Mouse (Mus musculus): ENCODE measurements around the gene Limk1.
"Not testable (repeated sequence)": the region's sequence is repeated elsewhere in the genome, so short reads cannot be mapped to it uniquely, and the experiment has no call there.

Gene Limk1

DNA sequence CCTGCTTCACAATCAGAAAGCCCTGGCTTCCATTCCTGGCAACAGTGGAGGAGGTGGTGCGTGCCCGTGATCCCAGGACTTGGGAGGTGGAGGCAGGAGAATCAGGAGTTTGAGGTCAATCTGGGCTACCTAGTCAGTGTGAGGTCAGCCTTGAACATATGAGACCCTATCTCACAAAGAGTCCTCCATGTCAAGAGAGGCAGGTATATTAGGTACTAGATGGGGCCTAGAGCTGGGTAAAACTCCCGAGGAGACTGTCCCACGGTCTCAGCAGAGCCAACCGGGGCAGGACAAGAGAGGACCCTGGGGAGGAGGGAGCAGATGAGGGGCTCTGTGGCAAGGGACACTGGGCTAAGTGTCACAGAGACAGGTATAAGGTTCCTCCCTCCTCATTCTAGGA lies 10.9 kb downstream of the Limk1 start:
- DNase-seq (ENCODE audit: low spot score): no peak

DNA sequence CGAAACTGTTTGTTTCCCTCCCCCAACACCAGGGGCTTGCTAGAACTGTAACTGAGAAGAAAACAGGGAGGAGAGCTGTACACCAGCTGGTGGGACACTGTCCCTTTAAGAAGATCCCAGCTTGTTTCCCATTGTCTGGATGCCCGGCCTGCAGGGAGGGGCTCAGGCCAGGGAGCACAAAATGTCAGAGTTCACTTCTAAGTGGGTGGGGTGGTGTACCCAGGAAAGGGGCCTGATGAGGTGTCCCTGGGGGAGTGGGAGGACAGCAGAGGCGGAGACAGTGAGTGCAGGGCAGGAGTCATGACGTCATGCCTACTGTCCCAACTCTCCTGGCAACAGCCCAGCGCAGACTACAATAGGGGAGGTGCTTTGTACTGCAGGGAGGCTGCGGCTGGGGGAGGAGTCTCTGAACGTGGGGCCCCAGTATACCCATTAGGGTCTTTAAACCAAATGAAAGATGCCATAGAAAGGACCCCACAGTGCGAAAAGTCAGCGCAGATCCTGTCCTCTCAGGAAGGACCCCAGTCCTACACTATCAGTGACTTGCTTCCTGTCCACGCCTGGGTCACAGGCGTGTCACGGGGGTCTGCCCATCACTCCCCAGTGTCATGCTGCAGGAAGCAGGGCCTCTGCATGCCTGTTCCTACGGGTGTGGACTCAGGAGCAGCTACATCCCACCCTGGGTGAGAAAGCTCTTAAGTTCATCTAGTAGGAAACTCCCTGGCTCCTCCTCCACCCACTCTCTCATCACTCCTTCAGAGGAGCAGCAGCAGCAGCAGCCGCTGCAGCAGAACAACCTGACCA lies 12.2 kb downstream of the Limk1 start:
- peak; percentile 88 for DNase-seq (ENCODE audit: low spot score)

DNA sequence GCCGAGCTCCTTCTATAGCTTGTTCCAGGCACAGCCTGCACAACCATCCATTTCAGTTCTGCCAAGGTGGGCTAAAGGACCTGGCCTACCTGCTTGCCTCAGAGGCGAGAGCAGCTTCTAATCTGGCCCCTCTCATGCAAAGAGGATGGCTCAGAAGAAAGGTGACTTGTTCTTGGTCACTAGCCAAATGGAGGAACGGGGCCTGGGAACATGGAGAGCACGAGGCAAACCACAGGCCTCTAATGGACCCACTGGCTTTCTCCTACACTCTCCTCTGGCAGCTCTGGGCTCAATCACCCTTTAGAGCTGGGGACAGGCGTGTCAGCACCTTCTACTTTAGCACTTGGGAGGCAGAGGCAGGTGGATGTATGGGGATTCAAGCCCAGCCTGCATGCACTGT lies 13.4 kb downstream of the Limk1 start:
- DNase-seq (ENCODE audit: low spot score): no peak

DNA sequence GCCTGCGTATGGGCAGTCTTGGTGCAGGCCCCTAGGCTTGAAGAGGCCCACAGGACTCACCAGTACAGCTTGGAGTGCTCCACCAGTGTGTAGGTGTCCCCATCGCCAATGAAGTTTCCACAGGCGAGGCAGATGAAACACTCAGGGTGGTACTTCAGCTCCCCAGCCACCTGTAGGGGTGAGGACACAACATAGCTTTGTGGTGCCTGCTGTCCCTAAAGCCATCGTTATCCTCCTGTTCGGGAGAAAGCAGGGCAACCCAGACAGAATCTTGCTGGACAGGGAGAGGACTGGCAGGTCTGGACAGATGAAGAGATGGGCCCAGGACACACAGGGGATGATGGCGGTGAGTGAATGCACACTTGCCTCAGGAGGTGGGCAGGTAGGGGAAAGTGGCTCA lies 15.8 kb downstream of the Limk1 start:
- no peak for DNase-seq (ENCODE audit: low spot score)

DNA sequence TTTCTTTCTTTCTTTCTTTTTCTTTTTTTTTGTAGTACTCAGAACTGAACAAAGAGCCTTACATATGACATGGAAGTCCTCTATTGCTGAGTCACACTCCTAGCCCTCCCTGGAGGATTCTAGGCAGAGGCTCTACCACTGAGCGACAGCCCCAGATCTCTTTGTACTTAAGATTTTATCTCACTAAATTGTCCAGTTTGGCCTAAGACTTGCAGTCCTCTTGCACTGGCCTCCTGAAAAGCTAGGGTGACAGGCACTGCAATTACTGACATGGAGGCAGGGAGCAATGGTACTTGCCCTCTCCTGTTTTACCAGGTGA lies 16.2 kb downstream of the Limk1 start:
- no peak for DNase-seq (ENCODE audit: low spot score)

DNA sequence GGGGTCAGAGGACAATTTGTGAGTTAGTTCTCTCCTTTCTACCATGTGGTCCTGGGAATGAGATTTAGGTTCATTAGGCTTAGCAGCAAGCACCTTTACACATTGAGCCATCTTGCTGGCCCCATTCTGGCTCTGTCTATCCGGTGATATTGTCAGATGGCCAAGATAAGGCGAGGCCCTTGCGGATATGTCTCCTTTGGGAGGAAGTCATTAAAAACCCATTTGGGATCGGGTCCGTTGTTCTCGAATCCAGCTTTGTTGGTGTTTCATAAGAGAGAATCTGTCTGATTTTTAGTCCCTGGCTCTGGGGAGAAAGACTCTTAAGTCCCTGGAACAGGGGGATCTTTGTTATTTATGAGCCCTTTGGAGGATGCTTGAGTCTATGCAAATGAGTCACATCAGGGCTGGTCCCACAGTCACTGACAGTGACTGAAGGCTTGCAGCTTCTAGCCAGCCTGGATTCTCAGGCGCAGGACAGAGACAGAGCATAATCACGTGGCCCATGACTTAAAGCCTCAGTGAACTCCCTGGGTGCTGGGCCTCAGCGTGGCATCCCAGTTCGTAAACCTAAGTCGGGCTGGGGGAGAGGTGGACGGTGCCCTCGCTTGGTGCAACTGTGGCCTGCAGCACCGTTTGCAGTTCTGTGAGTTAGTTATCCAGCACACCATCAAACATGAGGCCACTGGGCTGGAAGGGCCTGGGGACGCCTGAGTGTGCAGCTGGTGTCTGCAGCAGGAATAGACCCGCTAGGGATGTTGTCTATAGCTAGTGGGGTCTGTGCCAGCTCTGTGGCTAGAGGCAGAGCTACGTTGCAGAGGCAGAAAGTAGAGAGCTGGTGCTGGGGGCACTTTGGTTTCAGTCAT lies 16.8 kb downstream of the Limk1 start:
- DNase-seq (ENCODE audit: low spot score): no peak

DNA sequence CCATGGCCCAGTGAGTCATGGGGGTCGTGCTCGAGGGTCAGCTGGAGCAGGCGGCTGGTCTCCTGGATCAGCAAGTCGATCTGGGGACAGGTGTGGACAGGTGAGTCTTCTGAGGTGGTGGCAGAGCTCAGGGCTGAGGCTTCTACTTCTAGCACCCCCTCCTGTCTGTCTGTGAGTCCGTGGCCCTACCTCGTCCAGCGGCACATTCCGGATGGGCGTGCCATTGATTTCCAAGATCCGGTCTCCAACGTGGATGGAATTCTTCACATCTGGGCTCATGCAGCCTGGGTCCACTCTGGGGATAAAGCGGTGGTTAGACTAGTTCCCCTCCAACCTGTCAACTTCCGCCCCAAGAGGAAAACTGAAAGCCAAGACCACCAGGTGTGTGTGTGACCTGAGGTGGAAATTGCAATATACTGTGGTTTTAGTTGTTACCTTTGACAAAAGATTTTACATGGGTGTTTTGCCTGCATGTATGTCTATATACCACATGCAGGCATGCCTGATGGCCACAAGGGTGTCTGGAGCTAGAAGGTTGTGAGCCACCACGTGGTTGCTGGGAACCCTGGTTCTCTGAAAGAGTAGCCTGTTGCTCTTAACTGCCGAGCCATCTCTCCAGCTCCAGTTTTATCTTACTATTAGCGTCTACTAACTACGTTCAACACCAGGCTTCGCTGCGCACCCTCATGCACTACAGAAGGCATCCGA lies 19.2 kb downstream of the Limk1 start:
- DNase-seq (ENCODE audit: low spot score): no peak

DNA sequence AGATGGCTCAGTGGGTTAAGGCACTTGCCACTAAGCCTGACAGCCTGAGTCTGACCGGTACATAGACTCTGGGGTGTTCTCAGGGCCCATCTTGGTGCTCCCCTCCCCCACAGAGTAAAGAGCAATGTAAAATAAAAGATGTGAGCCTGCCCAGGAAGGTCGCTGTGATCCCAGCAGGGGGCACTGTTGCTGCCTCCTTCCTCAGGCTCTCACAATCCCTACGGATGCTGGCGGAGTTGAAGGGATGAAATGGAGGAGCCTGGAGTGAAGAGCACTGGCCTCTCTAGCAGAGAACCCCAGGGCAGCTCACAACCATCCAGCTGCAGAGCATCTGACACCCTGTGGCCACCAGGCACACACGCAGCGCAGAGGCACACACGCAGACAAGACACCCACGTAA lies 19.9 kb downstream of the Limk1 start:
- DNase-seq (ENCODE audit: low spot score): peak; percentile 71

DNA sequence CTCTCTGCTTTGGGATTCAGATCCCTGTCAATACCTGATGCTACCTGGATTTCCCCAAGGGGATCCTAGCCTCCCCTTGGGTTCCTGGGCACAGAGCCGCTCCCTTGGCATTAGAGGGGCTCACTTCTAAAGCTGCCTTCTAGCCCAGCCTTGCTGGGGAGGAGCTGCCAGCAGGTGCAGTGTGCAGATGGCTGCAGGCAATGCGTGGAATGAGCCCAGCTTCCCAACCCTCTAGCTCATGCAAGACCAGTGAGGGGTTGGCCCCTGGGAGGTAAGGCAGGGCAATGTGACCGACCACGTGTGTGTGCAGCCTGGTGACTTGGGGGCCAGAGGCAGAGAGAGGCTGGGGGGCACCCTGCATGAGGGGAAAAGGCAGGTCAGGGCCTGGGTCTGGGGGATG lies 31.7 kb downstream of the Limk1 start:
- no peak for DNase-seq (ENCODE audit: low spot score)

DNA sequence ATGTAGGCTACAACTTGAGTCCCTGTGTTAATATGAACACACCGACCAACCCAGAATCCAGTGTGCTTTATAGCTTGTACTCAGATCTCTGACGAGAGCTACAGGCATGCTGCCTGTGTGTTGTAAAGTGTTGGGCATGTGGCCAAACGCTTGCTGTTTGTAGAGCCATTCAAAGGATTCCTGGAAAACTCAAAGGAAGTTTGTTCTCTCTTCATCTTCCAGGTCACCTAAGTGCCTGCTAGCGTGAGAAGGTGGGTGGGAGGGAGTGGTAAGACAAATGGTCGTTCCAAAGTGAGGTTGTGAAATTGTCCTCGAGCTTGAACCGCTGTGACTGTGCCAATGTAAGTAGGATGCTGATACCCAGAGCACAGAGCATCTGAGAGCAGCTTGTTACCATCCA lies 36.4 kb downstream of the Limk1 start:
- no peak for DNase-seq (ENCODE audit: low spot score)

DNA sequence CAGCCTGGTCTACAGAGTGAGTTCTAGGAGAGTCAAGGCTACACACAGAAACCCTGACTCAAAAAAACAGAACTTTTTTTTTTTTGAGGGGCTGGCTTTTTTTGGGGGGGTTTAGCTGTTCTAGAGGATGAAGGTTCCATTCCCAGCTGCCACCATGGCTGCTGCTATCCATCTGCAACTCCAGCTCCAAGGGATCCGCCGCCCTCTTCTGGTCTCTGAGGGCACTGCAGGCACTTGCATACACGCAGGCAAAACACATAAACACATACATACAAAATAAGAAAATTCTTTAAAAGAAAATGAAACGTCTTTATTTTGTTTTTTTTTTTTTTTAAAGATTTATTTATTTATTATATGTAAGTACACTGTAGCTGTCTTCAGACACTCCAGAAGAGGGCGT lies 37.5 kb downstream of the Limk1 start:
- DNase-seq (ENCODE audit: low spot score): peak; percentile 47

DNA sequence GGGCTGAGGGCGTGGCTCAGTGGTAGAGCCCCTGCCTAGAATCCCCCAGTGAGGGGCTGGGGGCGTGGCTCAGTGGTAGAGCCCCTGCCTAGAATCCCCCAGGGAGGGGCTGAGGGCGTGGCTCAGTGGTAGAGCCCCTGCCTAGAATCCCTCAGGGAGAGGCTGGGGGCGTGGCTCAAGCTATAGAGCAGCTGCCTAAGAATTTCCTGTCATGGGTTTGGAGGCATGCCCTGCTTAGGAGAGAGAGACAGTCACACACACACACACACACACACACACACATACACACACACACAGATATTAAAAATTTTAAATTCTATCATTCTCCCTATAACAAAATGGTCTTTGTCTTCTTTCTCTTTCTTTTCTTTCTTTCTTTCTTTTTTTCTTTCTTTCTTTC lies 39.4 kb downstream of the Limk1 start:
- DNase-seq (ENCODE audit: low spot score): not testable (repeated sequence)

DNA sequence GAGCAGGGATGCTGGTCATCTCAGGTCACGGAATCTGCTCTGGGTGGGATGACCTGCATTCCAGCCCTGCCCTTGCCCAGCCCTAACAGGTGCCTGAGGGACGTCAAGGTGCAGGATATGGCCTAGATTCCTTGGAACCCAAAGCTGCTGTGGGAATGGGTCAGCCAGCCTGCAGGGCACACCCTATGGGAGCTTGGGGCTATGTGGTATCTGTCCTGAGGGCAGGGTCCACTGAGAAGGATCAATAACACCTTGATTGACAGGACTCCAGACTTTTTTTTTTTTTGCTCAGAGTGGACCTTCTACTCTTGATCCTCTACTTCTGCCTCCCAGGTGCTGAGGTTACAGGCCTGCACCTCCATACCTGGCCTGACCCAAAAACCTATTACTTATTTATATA lies 41.0 kb downstream of the Limk1 start:
- no peak for DNase-seq (ENCODE audit: low spot score)

DNA sequence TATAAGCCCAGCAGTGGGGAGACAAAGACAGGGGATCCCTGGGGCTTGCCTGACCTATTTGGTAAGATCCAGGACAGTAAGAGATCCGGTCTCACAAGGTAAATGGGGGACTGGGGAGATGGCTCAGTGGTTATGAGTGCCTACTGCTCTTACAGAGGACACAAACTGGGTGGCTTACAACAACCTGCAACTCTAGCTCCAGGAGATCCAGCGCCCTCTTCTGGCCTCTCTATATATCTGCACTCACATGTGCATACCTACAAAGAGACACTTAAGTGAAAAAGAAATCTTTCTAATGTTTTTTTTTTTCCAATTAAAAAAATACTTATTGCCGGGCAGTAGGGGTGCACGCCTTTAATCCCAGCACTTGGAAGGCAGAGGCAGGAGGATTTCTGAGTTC lies 41.9 kb downstream of the Limk1 start:
- DNase-seq (ENCODE audit: low spot score): no peak

DNA sequence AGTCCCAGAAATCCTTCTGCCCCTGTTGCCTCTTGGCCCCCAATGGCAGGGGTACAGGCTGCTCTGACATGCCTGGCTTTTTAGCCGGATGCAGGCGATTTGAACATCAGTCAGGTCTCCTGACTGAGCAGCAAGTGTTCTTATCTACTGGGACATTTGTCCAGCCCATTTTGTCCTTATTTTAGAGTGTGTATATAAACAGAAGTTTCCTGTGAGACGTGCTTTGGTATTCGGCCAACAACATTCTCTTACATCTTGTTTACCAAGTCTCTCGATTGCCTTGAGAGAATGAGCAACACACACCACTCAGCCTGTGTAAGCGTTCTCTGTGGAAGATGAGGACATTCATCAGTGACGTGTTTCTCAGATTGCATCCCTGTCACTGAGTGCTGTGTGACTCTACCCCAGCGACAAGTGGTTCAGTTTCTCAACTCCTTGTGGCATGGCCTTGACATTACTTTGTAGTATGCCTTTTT lies 43.7 kb downstream of the Limk1 start:
- DNase-seq (ENCODE audit: low spot score): no peak

DNA sequence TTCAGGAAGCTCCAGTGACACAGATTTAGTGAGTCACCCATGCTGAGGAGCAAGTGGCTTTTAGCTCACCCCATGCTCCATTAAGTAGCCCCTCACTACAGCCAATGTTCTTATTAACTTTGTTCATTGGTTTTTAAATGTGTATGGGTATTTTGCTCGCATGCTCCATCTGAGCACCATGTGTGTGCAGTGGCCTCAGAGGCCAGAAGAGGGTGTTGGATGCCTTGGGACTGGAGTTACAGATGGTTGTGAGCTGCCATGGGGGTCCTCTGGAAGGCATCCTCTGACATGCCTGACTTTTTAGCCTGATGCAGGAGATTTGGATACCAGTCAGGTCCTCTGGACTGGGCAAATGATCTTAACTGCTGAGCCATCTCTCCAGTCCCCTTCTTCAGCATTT lies 44.3 kb downstream of the Limk1 start:
- DNase-seq (ENCODE audit: low spot score): no peak

DNA sequence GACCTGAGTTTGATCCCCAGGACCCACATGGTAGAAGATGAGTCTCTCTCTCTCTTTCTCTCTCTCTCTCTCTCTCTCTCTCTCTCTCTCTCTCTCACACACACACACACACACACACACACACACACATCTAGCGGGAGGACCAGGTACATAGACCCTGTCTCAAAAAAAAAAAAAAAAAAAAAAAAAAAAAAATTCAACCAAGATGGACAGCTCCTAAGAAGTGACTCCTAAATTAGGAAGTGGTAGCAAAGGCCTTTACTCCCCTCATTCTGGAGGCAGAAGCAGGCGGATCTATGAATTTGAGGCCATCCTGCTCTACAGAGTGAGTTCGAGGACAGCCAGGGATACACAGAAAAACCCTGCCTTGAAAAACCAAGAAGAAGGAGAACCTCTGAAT lies 48.0 kb downstream of the Limk1 start:
- DNase-seq (ENCODE audit: low spot score): no peak

DNA sequence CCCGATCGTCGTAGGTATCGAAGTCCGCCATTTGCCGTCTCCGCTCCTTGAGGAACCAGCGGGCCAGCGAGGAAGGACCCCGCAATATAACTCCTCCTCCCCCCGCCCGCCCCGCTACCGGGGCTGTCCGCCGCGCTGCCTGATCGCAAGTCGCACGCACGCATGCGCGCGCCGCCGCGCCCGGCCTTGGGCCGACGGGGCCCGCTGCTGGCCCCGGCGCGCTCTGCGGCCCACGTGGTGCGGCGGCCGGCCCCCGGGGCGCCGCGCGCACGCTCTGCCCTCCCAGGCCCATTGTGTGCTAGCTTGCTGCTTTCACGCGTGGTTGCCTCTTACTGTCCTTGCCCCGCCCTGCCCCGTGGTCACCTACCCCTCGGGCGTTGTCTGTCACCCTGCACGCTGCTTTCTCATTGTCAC lies 49.1 kb downstream of the Limk1 start, which contains the start of gene Eif4h:
TSS of gene Eif4h (minus strand) at position 222 of the 414 bp plus-strand sequence.
- DNase-seq (ENCODE audit: low spot score): peak; percentile 97

DNA sequence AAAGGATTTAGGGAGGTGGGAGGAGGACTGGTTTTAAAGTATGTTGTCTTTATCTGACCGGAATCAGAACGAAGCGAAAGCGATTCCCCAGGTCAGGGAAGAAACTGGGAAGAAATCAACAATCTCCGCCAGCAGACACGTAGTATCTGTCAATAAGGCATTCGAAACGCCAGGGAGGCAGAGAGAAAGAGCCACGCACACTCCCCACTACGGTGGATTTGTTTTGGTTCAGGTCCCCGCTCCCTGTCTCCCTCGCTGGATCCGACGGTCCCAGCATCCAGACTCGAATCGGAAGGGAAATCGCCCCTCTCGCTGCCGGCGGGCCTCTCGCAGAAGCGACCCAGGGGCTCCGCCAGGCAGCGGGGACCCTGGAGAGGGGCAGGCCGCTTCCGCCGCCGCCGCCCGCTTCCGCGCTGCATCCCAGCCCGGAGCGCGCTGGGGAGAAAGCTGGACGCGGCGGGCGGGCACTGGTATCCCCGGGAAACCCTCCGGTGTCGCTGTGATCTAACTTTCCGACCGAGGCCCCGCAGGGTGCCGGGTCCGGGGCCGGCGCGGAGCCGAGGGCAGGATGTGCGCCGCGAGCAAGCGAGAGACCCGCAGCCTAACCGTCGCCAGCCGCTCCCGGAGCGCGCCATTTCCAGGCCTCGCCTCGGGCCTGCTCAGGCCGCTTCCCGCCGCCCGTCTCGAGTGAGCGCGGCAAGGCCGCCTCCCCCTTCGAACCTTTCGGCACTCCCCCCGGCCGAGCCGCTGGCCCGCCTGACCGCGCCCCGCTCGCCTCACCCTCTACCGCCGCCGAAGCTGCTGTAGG lies 49.7 kb downstream of the Limk1 start:
- peak; percentile 47 for DNase-seq (ENCODE audit: low spot score)

DNA sequence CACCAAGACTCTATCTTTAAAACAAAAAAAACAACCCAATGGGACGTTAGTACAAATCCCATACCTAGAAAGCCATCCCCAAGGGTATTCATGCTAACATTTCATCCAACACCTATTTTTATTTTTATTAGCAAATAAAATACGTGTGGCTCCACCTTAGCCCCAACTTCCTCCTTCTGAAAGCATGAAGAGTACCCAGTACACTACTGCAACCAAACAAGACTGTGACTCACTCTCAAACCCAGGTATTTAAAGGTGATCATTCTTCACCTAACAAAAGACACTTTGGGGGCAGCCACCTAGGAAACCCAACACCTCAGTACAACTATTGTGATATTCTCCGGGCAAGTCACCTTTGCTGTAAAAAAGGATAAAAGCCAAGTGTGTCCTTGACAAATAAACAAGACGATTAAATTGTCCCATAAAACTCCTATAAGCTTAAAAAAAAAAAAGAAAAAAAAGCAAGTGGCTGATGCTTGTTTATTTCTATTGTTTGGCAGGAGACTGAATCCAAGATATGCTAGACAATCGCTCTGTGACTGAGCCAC lies 50.5 kb downstream of the Limk1 start:
- DNase-seq (ENCODE audit: low spot score): no peak

DNA sequence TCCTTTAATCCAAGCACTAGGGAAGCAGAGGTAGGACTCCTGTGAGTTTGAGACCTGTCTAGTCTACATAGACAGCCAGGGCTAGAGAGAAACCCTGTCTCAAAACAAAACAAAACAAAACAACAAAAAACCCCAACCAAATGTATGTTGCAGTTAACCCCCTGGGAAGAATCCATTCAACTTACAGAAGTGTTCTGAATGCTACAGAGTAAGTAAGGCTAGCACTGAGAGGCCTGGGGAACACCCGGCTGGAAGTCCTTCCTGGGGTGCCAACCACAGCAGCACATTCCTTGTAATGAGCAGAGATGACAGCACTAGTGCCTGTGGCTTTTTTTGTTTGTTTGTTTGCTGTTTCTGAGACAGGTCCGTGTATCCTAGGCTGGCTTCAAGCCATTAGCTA lies 55.6 kb downstream of the Limk1 start:
- DNase-seq (ENCODE audit: low spot score): no peak

DNA sequence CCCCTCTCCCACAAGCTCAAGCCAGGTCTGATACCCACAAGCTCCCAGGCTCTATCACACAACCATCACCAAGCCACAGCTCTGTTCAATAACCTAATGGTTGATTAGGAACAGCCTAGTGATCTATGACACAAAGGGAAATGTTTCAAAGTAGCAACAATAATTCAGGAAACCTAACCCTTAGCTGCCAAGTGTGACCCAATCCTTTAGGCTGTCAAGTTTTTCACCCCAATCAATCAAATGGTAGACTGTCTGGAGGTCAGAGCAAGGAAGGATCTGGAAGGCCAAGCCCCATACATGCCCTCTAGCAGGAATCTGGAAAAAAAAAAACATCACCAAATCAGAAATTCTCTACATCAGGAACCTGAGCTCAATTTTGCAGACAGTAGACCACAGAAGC lies 57.6 kb downstream of the Limk1 start:
- DNase-seq (ENCODE audit: low spot score): no peak
